Mouse (Mus musculus) thymus, adult 2 months (tissue): ENCODE measurements around the gene Taf5l. TPM values are rescaled to one million over a fixed set of nuclear protein-coding genes. Genes with fewer than 3 reads are reported as not detected.

Experiments used
- DNase-seq: peaks from one replicate; pipeline ENCODE4 v3.0.0; 2021
- H3K27ac ChIP-seq: fragments of 200-500 bp; 2 replicates; pipeline ENCODE4 v1.5.1; 2012; ENCODE audit warnings: low read length, control low read depth; ENCODE audit not compliant: control insufficient read depth, insufficient read depth
- H3K27me3 ChIP-seq: fragments of 200-500 bp; 2 replicates; pipeline ENCODE4 v1.6.1; 2012; ENCODE audit warnings: mild to moderate bottlenecking, low read length, moderate library complexity, mixed read lengths; ENCODE audit not compliant: control insufficient read depth, insufficient read depth
- H3K36me3 ChIP-seq: fragments of 200-500 bp; 2 replicates; pipeline ENCODE4 v1.6.1; 2012; ENCODE audit warnings: mild to moderate bottlenecking, low read length, moderate library complexity; ENCODE audit not compliant: control insufficient read depth, insufficient read depth
- H3K4me1 ChIP-seq: fragments of 200-500 bp; replicated peaks from 2 replicates; pipeline ENCODE4 v1.6.1; 2012; ENCODE audit warnings: low read length; ENCODE audit not compliant: control insufficient read depth, insufficient read depth
- H3K4me3 ChIP-seq: fragments of 200-500 bp; 2 replicates; pipeline ENCODE4 v1.5.1; 2012; ENCODE audit warnings: mild to moderate bottlenecking, low read length, control low read depth, moderate library complexity; ENCODE audit not compliant: control insufficient read depth, insufficient read depth
- CTCF ChIP-seq: fragments of 200-500 bp; IDR thresholded peaks from 2 replicates; pipeline ENCODE4 v1.5.1; 2012; ENCODE audit warnings: mild to moderate bottlenecking, control low read depth, low read length, moderate library complexity, borderline replicate concordance; ENCODE audit not compliant: control insufficient read depth, poor library complexity, insufficient read depth; ENCODE audit errors: extremely low read depth
- POLR2A ChIP-seq: fragments of 200-500 bp; IDR thresholded peaks from 2 replicates; pipeline ENCODE4 v1.6.1; 2012; ENCODE audit warnings: mild to moderate bottlenecking, low read length, control low read depth, moderate library complexity; ENCODE audit not compliant: control insufficient read depth, poor library complexity, insufficient read depth; ENCODE audit errors: extremely low read depth
- WGBS: fragments of 180-500 bp; shearing (Covaris S2); methylation state at CpG from one replicate; pipeline ENCODE4 v1.1.7; 2018; 5-methylcytosine and 5-hydroxymethylcytosine counted together
- polyA plus RNA-seq: library from polyadenylated mRNA; depleted of rRNA; stranded (reverse); fragments of >200 nt; gene quantifications from 2 replicates; pipeline ENCODE4 v1.2.3, GENCODE M21; 2012; rRNA removed

Gene Taf5l
- polyA plus RNA-seq = 96.5 and 106 TPM in 2 replicates

DNA sequence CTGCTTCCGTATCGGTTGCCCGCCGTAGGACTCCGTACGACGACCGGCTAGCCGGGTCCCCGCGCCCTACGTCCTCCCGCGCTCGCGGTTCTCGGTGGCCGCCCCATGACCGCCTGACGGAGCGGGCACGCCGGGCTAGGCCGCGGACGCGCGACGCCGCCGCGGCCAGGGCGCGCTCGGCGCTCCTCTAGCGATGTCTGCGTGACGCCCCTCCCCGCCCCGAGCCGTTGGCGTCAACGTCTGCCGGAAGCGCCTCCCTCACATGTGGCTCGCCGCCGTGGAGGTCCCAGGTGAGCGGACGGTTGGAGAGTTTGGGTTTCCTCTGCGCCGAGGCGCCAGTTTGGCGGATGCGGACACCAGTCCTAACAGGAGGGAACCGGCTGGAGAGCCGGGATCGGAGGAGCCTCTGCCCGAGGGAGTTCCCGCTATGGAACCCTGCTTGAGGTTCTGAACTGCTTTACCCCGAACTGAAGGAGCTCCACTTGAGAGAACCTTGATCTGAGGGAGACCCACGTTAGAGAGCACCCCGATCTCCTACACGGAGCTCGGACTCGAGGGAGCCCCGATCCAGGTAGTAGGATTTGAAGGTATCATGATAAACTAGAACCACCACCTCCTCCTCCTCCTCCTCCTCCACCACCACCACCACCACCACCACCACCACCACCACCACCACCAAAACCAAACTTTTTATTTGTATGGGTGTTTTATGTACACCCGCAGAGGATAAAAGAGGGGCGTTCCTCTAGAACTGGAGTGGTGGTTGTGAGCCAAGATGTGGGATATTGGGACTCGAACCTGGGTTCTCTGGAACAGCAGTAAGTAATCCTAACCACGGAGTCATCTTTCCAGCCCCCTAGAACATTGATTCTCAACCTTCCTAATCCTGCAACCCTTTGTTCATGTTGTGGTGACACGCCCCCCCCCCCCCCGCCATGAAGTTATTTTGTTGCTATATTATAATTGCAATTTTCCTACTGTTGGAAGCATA is at the start of gene Taf5l, which contains the start of gene Urb2:
Taf5l (minus strand) TSS at position 161 of the 991 bp plus-strand sequence.
Urb2 (plus strand) TSS at position 272 of the 991 bp plus-strand sequence.
- peak; percentile 96 for DNase-seq
- Histone ChIP-seq H3K4me3 (peak within 1 kb of the TSS; percentile 72), H3K4me1 (peaks cover 13% of the 10 kb centered on the region), H3K36me3 (peaks cover 10% of the 10 kb centered on the region), H3K27ac (peak within 1 kb of the TSS; percentile 92), H3K27me3 (no peaks in the 10 kb centered on the region)
- TF ChIP-seq POLR2A (peak; percentile 96), CTCF (0 out of 2 replicates have a peak, but pooled peaks have one; percentile 62)
- WGBS = under 1% methylated on average over 74 of the region's 74 CpGs

DNA sequence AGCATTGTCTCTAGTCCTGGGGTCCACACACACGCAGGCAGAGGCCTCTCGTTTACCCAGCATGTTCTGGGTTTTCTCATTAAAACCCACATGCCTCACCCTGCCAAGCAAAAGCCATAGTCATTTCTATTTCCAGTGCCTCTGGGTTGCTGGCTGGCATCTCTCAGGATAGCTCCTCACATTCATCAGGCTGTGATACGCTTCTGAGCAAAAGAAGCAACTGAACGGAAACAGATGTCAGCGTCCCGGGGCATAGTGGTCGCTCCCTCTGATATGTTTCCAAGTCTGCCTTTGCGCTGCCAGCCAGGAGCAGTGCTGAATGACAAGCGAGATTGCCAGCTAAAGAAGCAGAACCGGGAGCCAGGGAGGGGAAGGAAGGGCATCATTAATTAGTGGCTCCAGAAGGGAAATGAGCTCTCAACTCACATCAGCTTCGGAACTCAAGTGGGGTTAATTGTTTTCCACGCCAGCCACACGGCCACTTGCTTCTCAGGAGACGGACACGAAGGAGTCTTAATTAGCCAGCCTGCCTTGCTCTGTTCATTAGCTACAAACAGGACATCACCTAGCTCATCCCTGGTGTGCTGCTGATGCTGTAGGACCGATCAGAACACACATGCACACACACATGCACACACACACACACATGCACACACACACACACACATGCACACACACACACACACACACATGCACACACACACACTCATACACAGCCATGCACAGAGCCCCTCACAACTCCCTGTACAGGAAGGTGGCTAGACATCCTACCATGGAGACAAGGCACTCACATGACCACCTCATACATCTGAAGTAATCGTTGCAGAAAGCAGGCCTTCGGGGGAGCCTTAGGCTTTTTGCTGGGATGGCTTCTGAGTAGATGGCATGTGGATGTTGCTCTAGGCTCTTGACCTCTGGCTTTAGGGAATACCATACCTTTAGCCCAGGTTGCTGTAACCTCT is 49.4 kb upstream of the Taf5l start:
- Histone ChIP-seq H3K36me3 (no peaks in the 10 kb centered on the region), H3K4me3 (no peak overlapping the region)
- no peak for DNase-seq

GRCm38 (mm10) chr8:124067059-124067750 is 46.0 kb upstream of the Taf5l start:
- DNase-seq = no peak
- no peak for TF ChIP-seq CTCF
- TF ChIP-seq POLR2A = no peak
- WGBS = 55% methylated on average over 4 of the region's 4 CpGs
- no peaks in the 10 kb centered on the region for H3K36me3 ChIP-seq
- H3K27ac ChIP-seq = no peak overlapping the region
- no peak overlapping the region for H3K4me3 ChIP-seq
- peaks cover 40% of the 10 kb centered on the region for H3K4me1 ChIP-seq
- H3K27me3 ChIP-seq = no peaks in the 10 kb centered on the region

More for the DNA sequence above, 49.4 kb upstream of the Taf5l start:
- WGBS = 18% methylated on average over 18 of the region's 18 CpGs
- H3K27me3 ChIP-seq = no peaks in the 10 kb centered on the region
- no peak overlapping the region for H3K27ac ChIP-seq
- peaks cover 47% of the 10 kb centered on the region for H3K4me1 ChIP-seq
- no peak for TF ChIP-seq CTCF
- no peak for TF ChIP-seq POLR2A

GRCm38 (mm10) chr8:124066325-124067058 is 45.3 kb upstream of the Taf5l start:
- Histone ChIP-seq H3K27ac (peak overlapping the region; percentile 58), H3K4me3 (no peak overlapping the region), H3K36me3 (no peaks in the 10 kb centered on the region), H3K27me3 (no peaks in the 10 kb centered on the region), H3K4me1 (peaks cover 33% of the 10 kb centered on the region)
- 10% methylated on average over 4 of the region's 4 CpGs for WGBS
- TF ChIP-seq POLR2A = no peak
- no peak for TF ChIP-seq CTCF
- peak; percentile 56 for DNase-seq

- no peak overlapping the region for H3K4me3 ChIP-seq
- H3K36me3 ChIP-seq = no peaks in the 10 kb centered on the region
- no peak for TF ChIP-seq POLR2A
- no peak for TF ChIP-seq CTCF
- peak overlapping the region; percentile 85 for H3K27ac ChIP-seq
- 27% methylated on average over 11 of the region's 11 CpGs for WGBS
- peak; percentile 77 for DNase-seq
- H3K27me3 ChIP-seq = no peaks in the 10 kb centered on the region
- peaks cover 26% of the 10 kb centered on the region for H3K4me1 ChIP-seq
These were observed 35.8 kb upstream of the Taf5l start for GRCm38 (mm10) chr8:124056832-124057655.
